Mouse (Mus musculus): Measurements from ENCODE around the gene Spata45. TPM values are rescaled to one million over a fixed set of nuclear protein-coding genes. Genes with fewer than 3 reads are reported as not detected.
A peak's percentile ranks its signal among the peaks of the same experiment; 100 is the strongest.

Spata45 gene
- polyA plus RNA-seq, 1 experiment from 2014 or later = not detected

DNA sequence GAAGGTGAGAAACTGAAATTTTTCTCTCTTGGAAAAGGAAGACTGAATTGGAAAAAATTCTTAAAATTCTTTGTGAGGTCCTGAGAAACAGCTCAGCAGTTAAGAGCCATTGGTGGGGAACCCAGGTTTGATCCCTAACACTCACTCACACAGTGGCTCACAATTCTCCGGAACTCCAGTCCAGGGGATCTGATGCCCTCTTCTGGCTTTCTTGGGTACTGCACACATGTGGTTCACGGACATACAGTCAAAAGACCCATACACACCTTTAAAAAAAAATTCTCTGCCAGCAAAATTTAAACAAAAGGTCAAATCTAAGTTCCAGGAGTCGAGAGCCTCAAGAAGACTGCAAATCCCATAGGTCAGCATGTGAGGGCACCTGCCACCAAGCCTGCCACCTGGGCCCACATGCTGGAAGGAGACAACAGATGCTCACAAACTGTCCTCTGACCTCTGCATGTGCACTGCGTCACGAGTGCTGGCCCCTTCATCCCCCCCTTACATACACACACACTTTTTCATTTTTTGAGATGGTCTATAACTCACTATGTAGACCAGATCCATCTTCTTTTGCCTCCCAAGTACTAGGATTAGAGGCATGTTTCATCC lies 48.6 kb downstream of the Spata45 start:
- Histone ChIP-seq H3K27me3 (ENCODE audit: insufficient read depth, low read length) (no peaks in the 10 kb centered on the region), H3K4me2 (no peak overlapping the region), H3K9me3 (ENCODE audit: low read depth, low read length) (no peaks in the 10 kb centered on the region), H3K4me3 (ENCODE audit: low read depth, low read length) (no peak overlapping the region), H3K9ac (no peak overlapping the region), H3K27ac (ENCODE audit: low read depth) (no peak overlapping the region), H3K36me3 (ENCODE audit: insufficient read depth) (peaks cover 56% of the 10 kb centered on the region), H3K4me1 (ENCODE audit: insufficient read depth) (no peaks in the 10 kb centered on the region)
- 63% methylated on average over 5 of the region's 5 CpGs for WGBS
- ATAC-seq (ENCODE audit: insufficient read depth) (no peak), DNase-seq (peak; percentile 79)
- peak; percentile 71 for TF ChIP-seq CTCF (IDR thresholded peaks at IDR 0.05; ENCODE audit: low read depth)

- peak; percentile 29; the same call in 1 of the 2 replicates for ATAC-seq (ENCODE audit: insufficient read depth)
- no peak overlapping the region for H3K4me2 ChIP-seq
- H3K4me1 ChIP-seq (ENCODE audit: insufficient read depth) = no peaks in the 10 kb centered on the region
- TF ChIP-seq CTCF (IDR thresholded peaks at IDR 0.05; ENCODE audit: low read depth) = no peak
- no peaks in the 10 kb centered on the region for H3K9me3 ChIP-seq (ENCODE audit: low read depth, low read length)
- H3K9ac ChIP-seq = no peak overlapping the region
- peaks cover 50% of the 10 kb centered on the region for H3K36me3 ChIP-seq (ENCODE audit: insufficient read depth)
- H3K4me3 ChIP-seq (ENCODE audit: low read depth, low read length) = no peak overlapping the region
- DNase-seq = no peak
- WGBS = 73% methylated on average over 12 of the region's 12 CpGs
- H3K27ac ChIP-seq (ENCODE audit: low read depth) = no peak overlapping the region
- H3K27me3 ChIP-seq (ENCODE audit: insufficient read depth, low read length) = no peaks in the 10 kb centered on the region
Measured at GRCm38 (mm10) chr1:191085597-191085996, 49.2 kb downstream of the Spata45 start.

DNA sequence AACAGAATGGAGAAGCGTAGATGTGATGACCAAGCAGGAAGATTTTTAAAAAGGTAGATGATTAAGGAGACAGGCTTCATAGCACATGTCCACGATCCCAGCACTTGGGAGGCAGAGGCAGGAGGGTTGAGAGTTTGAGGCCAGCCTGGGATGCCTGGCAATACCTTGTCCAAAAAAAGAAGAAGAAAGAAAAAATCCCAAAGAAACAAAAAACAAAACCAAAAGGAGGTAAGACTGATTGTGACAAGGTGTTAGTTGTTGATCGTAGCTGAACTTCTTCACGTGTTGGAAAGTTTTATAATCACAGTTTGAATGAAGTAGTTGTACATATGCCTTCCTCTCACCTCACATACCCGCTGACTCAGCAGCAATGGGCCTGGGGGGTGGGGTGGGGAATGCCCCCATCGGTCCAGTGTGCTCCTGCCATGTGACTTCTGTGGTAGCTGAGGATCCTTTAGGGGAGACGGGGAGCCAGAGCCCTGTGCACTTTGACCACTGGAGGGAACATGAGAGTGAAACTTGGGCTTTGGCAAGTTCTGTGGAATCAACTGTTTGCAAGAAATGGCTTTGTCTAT lies 50.0 kb downstream of the Spata45 start:
- no peak for TF ChIP-seq CTCF (IDR thresholded peaks at IDR 0.05; ENCODE audit: low read depth)
- no peak overlapping the region for H3K9ac ChIP-seq
- H3K4me2 ChIP-seq = no peak overlapping the region
- no peaks in the 10 kb centered on the region for H3K4me1 ChIP-seq (ENCODE audit: insufficient read depth)
- H3K4me3 ChIP-seq (ENCODE audit: low read depth, low read length) = no peak overlapping the region
- H3K27me3 ChIP-seq (ENCODE audit: insufficient read depth, low read length) = no peaks in the 10 kb centered on the region
- H3K9me3 ChIP-seq (ENCODE audit: low read depth, low read length) = no peaks in the 10 kb centered on the region
- peaks cover 44% of the 10 kb centered on the region for H3K36me3 ChIP-seq (ENCODE audit: insufficient read depth)
- H3K27ac ChIP-seq (ENCODE audit: low read depth) = peak overlapping the region; percentile 54; the same call in 1 of the 2 replicates
- 80% methylated on average over 7 of the region's 7 CpGs for WGBS
- DNase-seq = peak; percentile 35
- ATAC-seq (ENCODE audit: insufficient read depth) = no peak

DNA sequence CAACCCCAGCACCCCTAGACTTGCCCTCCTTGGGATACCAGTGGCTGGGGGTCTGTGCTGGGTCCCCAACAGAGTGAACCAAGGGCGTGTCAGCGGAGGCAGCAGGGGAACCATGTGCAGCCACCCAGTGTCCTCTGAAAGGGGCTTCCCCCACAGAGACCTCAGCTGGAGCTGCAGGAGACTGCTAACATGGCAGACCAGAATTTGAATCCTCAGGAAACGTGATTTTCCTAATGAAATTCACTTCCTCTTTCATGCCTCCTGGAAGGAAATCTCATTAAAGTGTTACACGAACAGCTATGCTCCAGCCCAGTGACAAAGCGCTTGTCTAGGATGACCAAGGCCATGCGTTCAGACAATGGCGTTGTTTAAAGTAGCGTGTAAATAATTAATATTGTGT lies 50.5 kb downstream of the Spata45 start:
- DNase-seq (peak; percentile 52), ATAC-seq (ENCODE audit: insufficient read depth) (no peak; the same call in 1 of the 2 replicates)
- peaks cover 38% of the 10 kb centered on the region for H3K36me3 ChIP-seq (ENCODE audit: insufficient read depth)
- H3K27me3 ChIP-seq (ENCODE audit: insufficient read depth, low read length) = no peaks in the 10 kb centered on the region
- no peaks in the 10 kb centered on the region for H3K9me3 ChIP-seq (ENCODE audit: low read depth, low read length)
- H3K4me1 ChIP-seq (ENCODE audit: insufficient read depth) = no peaks in the 10 kb centered on the region
- TF ChIP-seq CTCF (IDR thresholded peaks at IDR 0.05; ENCODE audit: low read depth) = no peak
- 67% methylated on average over 8 of the region's 8 CpGs for WGBS
- H3K9ac ChIP-seq = no peak overlapping the region
- peak overlapping the region; percentile 54; the same call in 1 of the 2 replicates for H3K27ac ChIP-seq (ENCODE audit: low read depth)
- H3K4me3 ChIP-seq (ENCODE audit: low read depth, low read length) = no peak overlapping the region
- H3K4me2 ChIP-seq = no peak overlapping the region

GRCm38 (mm10) chr1:191087955-191088354 lies 51.5 kb downstream of the Spata45 start:
- peaks cover 28% of the 10 kb centered on the region for H3K36me3 ChIP-seq (ENCODE audit: insufficient read depth)
- H3K4me2 ChIP-seq = no peak overlapping the region
- H3K4me3 ChIP-seq (ENCODE audit: low read depth, low read length) = no peak overlapping the region
- H3K27me3 ChIP-seq (ENCODE audit: insufficient read depth, low read length) = no peaks in the 10 kb centered on the region
- H3K4me1 ChIP-seq (ENCODE audit: insufficient read depth) = 0 out of 2 replicates have a peak, but pooled peaks cover 5% of the 10 kb centered on the region
- peak overlapping the region; percentile 42; the same call in 1 of the 2 replicates for H3K27ac ChIP-seq (ENCODE audit: low read depth)
- ATAC-seq (ENCODE audit: insufficient read depth) (no peak), DNase-seq (no peak)
- H3K9me3 ChIP-seq (ENCODE audit: low read depth, low read length) = no peaks in the 10 kb centered on the region
- WGBS = 71% methylated on average over 5 of the region's 5 CpGs
- TF ChIP-seq CTCF (IDR thresholded peaks at IDR 0.05; ENCODE audit: low read depth) = no peak
- H3K9ac ChIP-seq = no peak overlapping the region

DNA sequence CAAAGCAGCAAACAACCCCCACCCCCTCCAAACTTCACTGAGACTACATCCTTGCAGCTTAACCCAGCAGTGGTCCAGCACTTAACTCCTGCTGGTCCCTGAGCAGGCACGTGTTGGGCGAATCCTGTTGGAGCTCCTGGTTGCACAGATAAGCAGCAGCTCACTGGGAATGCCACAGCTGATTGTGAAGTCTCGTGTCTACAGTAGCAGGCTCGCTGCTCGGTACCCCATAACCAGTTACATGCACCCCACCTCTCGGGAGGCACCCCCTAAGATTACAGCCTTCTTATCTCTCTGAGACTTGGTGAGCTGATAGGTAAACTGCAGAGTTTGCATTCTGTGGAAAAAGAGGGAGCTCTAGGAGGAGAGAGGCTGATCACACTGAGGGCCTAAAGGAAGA lies 52.9 kb downstream of the Spata45 start:
- no peak overlapping the region for H3K27ac ChIP-seq (ENCODE audit: low read depth)
- no peaks in the 10 kb centered on the region for H3K27me3 ChIP-seq (ENCODE audit: insufficient read depth, low read length)
- no peaks in the 10 kb centered on the region for H3K9me3 ChIP-seq (ENCODE audit: low read depth, low read length)
- no peak overlapping the region for H3K9ac ChIP-seq
- ATAC-seq (ENCODE audit: insufficient read depth) = no peak
- no peak overlapping the region for H3K4me2 ChIP-seq
- TF ChIP-seq CTCF (IDR thresholded peaks at IDR 0.05; ENCODE audit: low read depth) = no peak
- no peak overlapping the region for H3K4me3 ChIP-seq (ENCODE audit: low read depth, low read length)
- H3K36me3 ChIP-seq (ENCODE audit: insufficient read depth) = peaks cover 16% of the 10 kb centered on the region; the same call in 1 of the 2 replicates
- H3K4me1 ChIP-seq (ENCODE audit: insufficient read depth) = 0 out of 2 replicates have a peak, but pooled peaks cover 5% of the 10 kb centered on the region
- 46% methylated on average over 6 of the region's 6 CpGs for WGBS
- DNase-seq = no peak

GRCm38 (mm10) chr1:191092050-191092449 lies 55.6 kb downstream of the Spata45 start:
- no peak overlapping the region for H3K4me3 ChIP-seq (ENCODE audit: low read depth, low read length)
- no peak overlapping the region for H3K4me2 ChIP-seq
- no peaks in the 10 kb centered on the region for H3K9me3 ChIP-seq (ENCODE audit: low read depth, low read length)
- ATAC-seq (ENCODE audit: insufficient read depth) (no peak), DNase-seq (no peak)
- 74% methylated on average over 8 of the region's 8 CpGs for WGBS
- TF ChIP-seq CTCF (IDR thresholded peaks at IDR 0.05; ENCODE audit: low read depth) = no peak
- no peak overlapping the region for H3K27ac ChIP-seq (ENCODE audit: low read depth)
- 0 out of 2 replicates have a peak, but pooled peaks cover 5% of the 10 kb centered on the region for H3K4me1 ChIP-seq (ENCODE audit: insufficient read depth)
- no peaks in the 10 kb centered on the region for H3K27me3 ChIP-seq (ENCODE audit: insufficient read depth, low read length)
- no peaks in the 10 kb centered on the region for H3K36me3 ChIP-seq (ENCODE audit: insufficient read depth)
- H3K9ac ChIP-seq = no peak overlapping the region

Other genes starting within 250 kb of the Spata45 start
- 14.1 and 14.9 TPM in 2 replicates for gene Rps6kc1, start 124.9 kb upstream of the Spata45 start, polyA plus RNA-seq (2014; fragmentation: Nextera tagmentation; extraction: Ambion mirVana)
- 45.3 and 47.6 TPM in 2 replicates for gene Angel2, start 111.5 kb upstream of the Spata45 start, polyA plus RNA-seq (2014; fragmentation: Nextera tagmentation; extraction: Ambion mirVana)
- gene Vash2, start 57.3 kb upstream of the Spata45 start, polyA plus RNA-seq (2014; fragmentation: Nextera tagmentation; extraction: Ambion mirVana) = 38.1 and 40.6 TPM in 2 replicates
- 8.4 and 9.9 TPM in 2 replicates for gene Flvcr1, start 10.5 kb upstream of the Spata45 start, polyA plus RNA-seq (2014; fragmentation: Nextera tagmentation; extraction: Ambion mirVana)
- 12.7 and 15.2 TPM in 2 replicates for gene Tatdn3, start 26.3 kb downstream of the Spata45 start, polyA plus RNA-seq (2014; fragmentation: Nextera tagmentation; extraction: Ambion mirVana)
- gene Nsl1, start 26.4 kb downstream of the Spata45 start, polyA plus RNA-seq (2014; fragmentation: Nextera tagmentation; extraction: Ambion mirVana) = 30.1 and 30.5 TPM in 2 replicates
- 14.2 and 15.0 TPM in 2 replicates for gene Batf3, start 61.2 kb downstream of the Spata45 start, polyA plus RNA-seq (2014; fragmentation: Nextera tagmentation; extraction: Ambion mirVana)
- gene Fam71a, start 128.2 kb downstream of the Spata45 start, polyA plus RNA-seq (2014; fragmentation: Nextera tagmentation; extraction: Ambion mirVana) = not detected in 2 replicates
- 3.7 and 4.5 TPM in 2 replicates for gene Atf3, start 181.4 kb downstream of the Spata45 start, polyA plus RNA-seq (2014; fragmentation: Nextera tagmentation; extraction: Ambion mirVana)